9 mouse cellular contexts compared by ENCODE assay signal in the genomic region with DNA sequence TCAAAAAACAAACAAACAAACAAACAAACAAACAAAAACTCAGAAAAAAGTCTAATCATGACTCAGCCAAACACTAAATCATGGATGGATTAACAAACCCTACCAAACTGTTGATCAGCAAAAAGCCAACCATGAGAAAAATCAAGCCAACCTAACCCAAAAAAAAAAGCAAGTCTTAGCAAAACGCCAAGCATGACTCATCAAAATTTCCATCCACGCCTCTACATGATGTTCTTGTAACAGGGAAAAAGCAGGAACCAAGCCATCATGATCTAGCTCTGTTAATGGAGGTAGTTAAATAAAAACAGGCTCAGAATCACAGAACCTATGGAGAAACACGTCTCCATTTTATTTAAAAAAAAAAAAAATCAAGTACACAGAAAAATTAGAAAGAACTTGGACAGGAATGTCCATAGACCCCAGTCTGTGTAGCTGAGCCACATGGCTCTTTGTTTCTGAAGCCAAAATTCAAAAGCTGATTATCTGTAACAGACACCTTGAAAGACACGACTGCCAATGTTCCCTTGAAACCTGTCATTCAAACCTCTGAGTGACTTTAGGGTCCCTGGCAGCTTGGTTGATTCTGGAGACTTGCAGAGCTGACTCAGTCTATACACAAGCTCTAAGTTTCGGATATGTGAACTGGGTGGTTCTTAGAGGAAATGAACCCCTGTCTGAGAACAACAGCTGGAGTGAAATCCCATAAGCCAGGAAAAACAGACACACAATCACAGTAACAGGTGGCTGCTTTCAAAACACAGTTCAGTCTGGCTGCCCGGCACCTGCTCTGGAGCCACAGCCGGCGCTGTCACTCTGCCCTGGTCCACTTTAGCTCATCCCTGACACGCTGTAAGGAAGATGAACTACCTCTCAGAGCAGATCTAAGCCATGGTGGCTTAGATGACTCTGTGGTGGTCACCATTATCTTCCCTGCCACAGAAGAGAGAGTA. TPM values are rescaled to one million over a fixed set of nuclear protein-coding genes. Genes with fewer than 3 reads are reported as not detected.
A peak's percentile ranks its signal among the peaks of the same experiment; 100 is the strongest.
DNase-seq lines count a peak whose midpoint lies in the region; ATAC-seq and TF ChIP-seq lines count a peak whose summit lies in the region.
"Had no signal": no experiment of that assay in that cellular context is flagged by ENCODE, and none has a peak within 500 bp of the region (broad histone marks: within the 10 kb centered on the region; RNA-seq: fewer than 3 reads in every experiment).

No protein-coding gene starts in this region.

- in situ Hi-C loops in ES-E14 (cut with MboI; ENCODE audit: low sequenced_read_pairs in 2 of 2, unreplicated experiment in 2 of 2): no loop called here

- peaks cover 6% of the 10 kb centered on the region for H3K4me1 ChIP-seq in heart, embryonic 10.5 days
- H3K4me1 ChIP-seq in ES-E14 (ENCODE audit: control insufficient read depth in 2 of 2, insufficient read depth in 2 of 2, low read length in 2 of 2, poor library complexity in 1 of 2): peaks cover 0 to 2% of the 10 kb centered on the region in 2 experiments; a peak in 1 of 4 replicates

- ATAC-seq in megakaryocyte progenitor cell, adult 5-6 weeks (replicated peaks; ENCODE audit: poor library complexity): peak; percentile 25

- H3K27ac ChIP-seq in heart, embryonic 10.5 days: no peak overlapping the region
- H3K27ac ChIP-seq in ES-E14 (ENCODE audit: insufficient read depth, low read depth, low read length, poor library complexity, severe bottlenecking): no peak overlapping the region
- H3K27ac ChIP-seq: forebrain, embryonic 10.5 days had no signal

- H3K4me3 ChIP-seq in heart, embryonic 10.5 days: no peak overlapping the region
- no peak overlapping the region for H3K4me3 ChIP-seq in ES-E14 (ENCODE audit: insufficient read depth in 1 of 2, low read depth in 1 of 2, low read length in 2 of 2, poor library complexity in 1 of 2, severe bottlenecking in 1 of 2)
- H3K4me3 ChIP-seq: forebrain, embryonic 10.5 days had no signal

- peak; percentile 19 to 54 for DNase-seq in heart, adult 9 months (ENCODE audit: low spot score in 2 of 2)
- no peak for DNase-seq in heart, embryonic 10.5 days (ENCODE audit: low spot score)
- DNase-seq in ES-E14 (ENCODE audit: low read depth, low spot score): no peak
- peak; percentile 67 for DNase-seq in fibroblast of lung, adult 2 months (ENCODE audit: low read depth)
- no peak for DNase-seq in left cerebral cortex, adult 11 months (ENCODE audit: low spot score)
- no peak for DNase-seq in urinary bladder, postnatal 25 days (ENCODE audit: low spot score)
- DNase-seq in right cerebral cortex, postnatal 4 days: no peak

- H3K36me3 ChIP-seq in heart, embryonic 10.5 days: no peaks in the 10 kb centered on the region
- no peaks in the 10 kb centered on the region for H3K36me3 ChIP-seq in ES-E14 (ENCODE audit: control insufficient read depth, insufficient read depth, low read length, poor library complexity, severe bottlenecking)
- H3K36me3 ChIP-seq: forebrain, embryonic 10.5 days had no signal

- H3K27me3 ChIP-seq in heart, embryonic 10.5 days (ENCODE audit: insufficient read depth, poor library complexity, severe bottlenecking): peaks cover 5% of the 10 kb centered on the region

- no peak overlapping the region for H3K9ac ChIP-seq in ES-E14 (ENCODE audit: insufficient read depth, low read depth, low read length, poor library complexity, severe bottlenecking)

- H3K9me3 ChIP-seq in heart, embryonic 10.5 days: no peaks in the 10 kb centered on the region
- no peaks in the 10 kb centered on the region for H3K9me3 ChIP-seq in ES-E14 (ENCODE audit: control insufficient read depth, insufficient read depth, low read depth, low read length)
- H3K9me3 ChIP-seq: forebrain, embryonic 10.5 days had no signal

- WGBS in heart, embryonic 10.5 days: 58% methylated on average over 9 of the region's 9 CpGs

TF ChIP-seq in ES-E14, 5 proteins besides CTCF, POLR2A, EP300 and RAD21:
- TF ChIP-seq MAFK (IDR thresholded peaks at IDR 0.05; ENCODE audit: insufficient read depth, low read depth, low read length) (peak; percentile 86), ZNF384 (IDR thresholded peaks at IDR 0.05; ENCODE audit: low read depth, low read length) (no peak)

RNA-seq across cellular contexts. Expression of a gene that starts 27.0 kb away (rescaled TPM):
- 137 and 155 TPM in 2 replicates for polyA plus RNA-seq in heart, embryonic 10.5 days (2016; fragmentation: Nextera tagmentation; extraction: Ambion mirVana)
- 57.3 and 85.9 TPM in 2 replicates for total RNA-seq in ES-E14 (2012; rRNA removed)
- total RNA-seq in megakaryocyte progenitor cell, adult 5-6 weeks (2015): 238 and 252 TPM in 2 replicates
- 287 and 313 TPM in 2 replicates for total RNA-seq in megakaryocyte progenitor cell, adult 5-6 weeks (2017)

Comparison
In these comparisons a context has a peak if more than half of its experiments do, and no peak if none do; other contexts are left out.
1. DNase-seq: peak in heart, adult 9 months (2 of 2) and fibroblast of lung, adult 2 months (single experiment); none in heart, embryonic 10.5 days (single experiment), ES-E14 (single experiment), left cerebral cortex, adult 11 months (single experiment), urinary bladder, postnatal 25 days (single experiment) and right cerebral cortex, postnatal 4 days (single experiment).